Mouse (Mus musculus) small intestine, adult 2 months (tissue): ENCODE measurements around the gene Nsmf.

Experiments used
- CTCF ChIP-seq: fragments of 200-500 bp; IDR thresholded peaks from 2 replicates; pipeline ENCODE4 v1.5.1; 2012; ENCODE audit warnings: low read depth, mild to moderate bottlenecking, control low read depth, inconsistent platforms, low read length, moderate library complexity, mixed read lengths; ENCODE audit not compliant: insufficient replicate concordance, insufficient read length; ENCODE audit errors: extremely low read depth
- POLR2A ChIP-seq: fragments of 200-500 bp; IDR thresholded peaks from 2 replicates; pipeline ENCODE4 v1.6.1; 2012; ENCODE audit warnings: low read depth, mild to moderate bottlenecking, control low read depth, inconsistent platforms, low read length, moderate library complexity

DNA sequence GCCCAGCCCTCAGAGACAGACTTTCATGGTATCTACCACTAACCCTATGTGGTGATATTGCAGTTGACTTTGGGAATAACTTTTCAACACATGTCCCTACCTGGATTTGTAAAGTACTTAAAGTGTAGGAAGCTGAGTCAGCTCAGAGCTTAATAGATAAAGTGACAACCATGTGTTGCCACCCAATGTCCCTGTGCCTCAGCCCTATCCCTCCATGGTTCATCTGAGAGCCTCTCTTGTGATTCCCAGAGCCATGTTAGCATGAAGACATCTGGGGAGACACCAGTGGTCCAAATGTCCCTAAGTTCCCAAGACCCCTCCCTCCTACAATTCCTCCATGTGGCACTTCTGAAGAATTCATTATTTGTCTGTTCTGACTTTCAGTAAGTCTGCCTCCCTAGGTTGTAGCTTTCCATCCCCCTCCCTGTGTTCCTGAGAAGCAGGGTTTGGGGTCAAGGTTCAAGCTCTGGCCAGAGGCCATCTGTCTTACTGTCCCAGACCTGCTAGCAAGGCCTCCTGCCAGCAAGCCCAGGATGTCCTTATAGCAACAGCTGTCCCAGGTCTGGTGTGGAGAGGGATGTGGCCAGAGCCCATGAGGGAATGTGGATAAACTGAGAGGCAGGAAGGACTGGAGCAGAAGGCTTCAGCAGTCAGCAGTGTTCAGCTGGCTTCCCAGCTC, 56.5 kb downstream of the Nsmf start:
- no peak for TF ChIP-seq CTCF
- no peak for TF ChIP-seq POLR2A
